Mouse (Mus musculus) neural tube, embryonic 13.5 days (tissue): ENCODE data around the gene Thada. TPM values are rescaled to one million over a fixed set of nuclear protein-coding genes. Genes with fewer than 3 reads are reported as not detected.

ENCODE experiments used
- ATAC-seq: fragments of 200-750 bp; cut with Nextera tagmentation; 2 replicates; pipeline ENCODE4 v1.8.0; 2017; ENCODE audit warnings: low read depth, mild to moderate bottlenecking, moderate TSS enrichment, moderate library complexity
- H3K27ac ChIP-seq: fragments of 300-500 bp; sonication (generic); replicated peaks from 2 replicates; pipeline ENCODE4 v1.5.1; 2015; ENCODE audit warnings: moderate library complexity, mild to moderate bottlenecking, inconsistent platforms
- H3K27me3 ChIP-seq: fragments of 300-500 bp; sonication (generic); 2 replicates; pipeline ENCODE4 v1.6.1; 2015; ENCODE audit warnings: mild to moderate bottlenecking, inconsistent platforms
- H3K36me3 ChIP-seq: fragments of 300-500 bp; sonication (generic); 2 replicates; pipeline ENCODE4 v1.6.1; 2015; ENCODE audit warnings: mild to moderate bottlenecking, inconsistent platforms
- H3K4me1 ChIP-seq: fragments of 300-500 bp; sonication (generic); replicated peaks from 2 replicates; pipeline ENCODE4 v1.6.1; 2015; ENCODE audit warnings: inconsistent platforms
- H3K4me2 ChIP-seq: fragments of 300-500 bp; sonication (generic); 2 replicates; pipeline ENCODE4 v1.6.1; 2015; ENCODE audit warnings: inconsistent platforms, mild to moderate bottlenecking, moderate library complexity
- H3K4me3 ChIP-seq: fragments of 300-500 bp; sonication (generic); 2 replicates; pipeline ENCODE4 v1.5.1; 2015; ENCODE audit warnings: mild to moderate bottlenecking, inconsistent platforms
- H3K9ac ChIP-seq: fragments of 300-500 bp; sonication (generic); 2 replicates; pipeline ENCODE4 v1.6.1; 2015; ENCODE audit warnings: moderate library complexity, mild to moderate bottlenecking, inconsistent platforms
- H3K9me3 ChIP-seq: fragments of 300-500 bp; sonication (generic); 2 replicates; pipeline ENCODE4 v1.6.1; 2016; ENCODE audit warnings: inconsistent platforms
- WGBS: fragments of 180-500 bp; shearing (Covaris S2); methylation state at CpG from one replicate; pipeline ENCODE4 v1.1.7; 2015; 5-methylcytosine and 5-hydroxymethylcytosine counted together
- polyA plus RNA-seq: library from polyadenylated mRNA; unstranded; fragments of >200 nt; fragmentation: Nextera tagmentation; extraction: Ambion mirVana; gene quantifications from 2 replicates; pipeline ENCODE4 v1.2.1, GENCODE M21; 2015

Gene Thada
- polyA plus RNA-seq, 1 experiment from 2014 or later: 7.6 TPM

DNA sequence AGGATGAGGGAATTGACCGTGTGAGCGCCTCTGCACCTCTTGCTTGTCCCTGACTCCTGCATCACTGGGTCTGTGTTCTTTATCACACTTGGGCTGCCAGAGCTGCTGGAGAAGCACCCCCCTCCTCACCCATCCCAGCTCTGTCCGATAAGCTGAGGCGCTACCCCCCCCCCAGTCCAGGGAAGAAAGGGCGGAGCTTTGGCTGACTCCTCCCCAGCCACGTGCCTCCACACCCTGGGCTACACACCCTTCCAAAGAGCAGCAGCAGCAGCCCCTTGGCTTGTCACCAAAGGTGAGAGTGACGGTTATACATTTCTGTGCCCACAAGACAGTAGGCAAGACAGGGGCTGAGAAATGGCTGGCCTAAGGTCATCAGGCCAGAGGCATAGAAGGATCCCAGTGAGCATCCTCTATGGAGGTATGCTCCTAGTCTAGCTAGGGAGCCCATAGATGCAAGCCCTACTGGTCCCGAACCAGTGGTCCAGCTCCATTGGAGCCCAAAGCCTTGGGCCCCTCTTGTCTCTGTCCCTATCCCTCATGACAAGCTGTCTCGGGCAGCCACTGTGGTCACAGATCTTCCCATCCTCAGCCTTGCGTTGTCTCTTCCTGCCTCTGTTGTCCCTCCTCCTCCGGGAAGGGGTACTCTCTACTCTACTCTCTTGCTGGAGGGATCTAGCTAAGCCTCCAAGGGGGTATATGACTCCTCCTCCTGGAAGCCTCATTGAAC lies 311.5 kb downstream of the Thada start:
- Histone ChIP-seq H3K9ac (no peak overlapping the region), H3K9me3 (no peaks in the 10 kb centered on the region), H3K4me2 (no peak overlapping the region), H3K27ac (no peak overlapping the region), H3K4me3 (no peak overlapping the region), H3K36me3 (no peaks in the 10 kb centered on the region), H3K4me1 (peaks cover 18% of the 10 kb centered on the region), H3K27me3 (peaks cover 23% of the 10 kb centered on the region)
- WGBS: 88% methylated on average over 11 of the region's 11 CpGs
- no peak for ATAC-seq

DNA sequence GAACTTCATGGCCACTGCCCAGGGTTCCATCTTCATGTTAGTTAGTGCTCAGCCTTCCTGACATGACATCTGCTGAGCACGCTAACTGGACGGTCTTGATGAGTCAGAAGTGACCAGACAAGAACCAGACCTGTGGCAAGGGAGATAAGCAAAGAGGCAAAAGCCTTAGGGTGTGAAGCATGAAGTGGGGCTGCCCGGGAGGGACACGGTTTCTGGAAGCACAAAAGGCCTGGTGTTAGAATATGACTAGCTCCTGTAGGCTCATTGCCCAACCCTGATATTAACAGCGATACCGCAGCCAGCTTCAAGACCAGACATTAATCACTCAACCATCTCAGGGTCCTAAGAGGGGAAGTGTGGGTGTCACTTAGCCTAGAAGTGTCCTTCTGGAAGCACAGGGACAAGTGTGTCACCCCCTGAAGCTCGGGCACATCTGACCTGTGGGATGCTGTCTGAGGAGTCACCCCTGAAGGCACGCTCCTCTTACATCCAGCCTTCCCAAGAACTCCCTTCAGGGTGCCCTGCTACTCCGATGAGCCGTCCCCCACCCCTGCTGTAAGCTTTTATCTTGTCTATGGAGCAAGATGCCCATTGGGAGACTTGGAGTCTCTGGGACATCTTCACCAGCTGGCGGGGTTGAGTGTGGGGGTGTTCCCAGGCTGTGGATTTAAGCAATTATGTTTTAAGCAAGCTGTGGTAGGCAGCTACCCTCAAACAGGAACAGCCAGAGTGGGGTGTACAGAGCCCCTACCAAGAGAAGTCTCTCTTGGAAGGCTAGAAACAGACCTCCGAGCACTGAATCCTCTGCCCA lies 312.8 kb downstream of the Thada start:
- no peaks in the 10 kb centered on the region for H3K9me3 ChIP-seq
- peaks cover 27% of the 10 kb centered on the region for H3K4me1 ChIP-seq
- peaks cover 23% of the 10 kb centered on the region for H3K27me3 ChIP-seq
- H3K9ac ChIP-seq: no peak overlapping the region
- ATAC-seq: no peak
- no peaks in the 10 kb centered on the region for H3K36me3 ChIP-seq
- H3K4me3 ChIP-seq: no peak overlapping the region
- H3K4me2 ChIP-seq: no peak overlapping the region
- 67% methylated on average over 12 of the region's 12 CpGs for WGBS
- H3K27ac ChIP-seq: no peak overlapping the region

DNA sequence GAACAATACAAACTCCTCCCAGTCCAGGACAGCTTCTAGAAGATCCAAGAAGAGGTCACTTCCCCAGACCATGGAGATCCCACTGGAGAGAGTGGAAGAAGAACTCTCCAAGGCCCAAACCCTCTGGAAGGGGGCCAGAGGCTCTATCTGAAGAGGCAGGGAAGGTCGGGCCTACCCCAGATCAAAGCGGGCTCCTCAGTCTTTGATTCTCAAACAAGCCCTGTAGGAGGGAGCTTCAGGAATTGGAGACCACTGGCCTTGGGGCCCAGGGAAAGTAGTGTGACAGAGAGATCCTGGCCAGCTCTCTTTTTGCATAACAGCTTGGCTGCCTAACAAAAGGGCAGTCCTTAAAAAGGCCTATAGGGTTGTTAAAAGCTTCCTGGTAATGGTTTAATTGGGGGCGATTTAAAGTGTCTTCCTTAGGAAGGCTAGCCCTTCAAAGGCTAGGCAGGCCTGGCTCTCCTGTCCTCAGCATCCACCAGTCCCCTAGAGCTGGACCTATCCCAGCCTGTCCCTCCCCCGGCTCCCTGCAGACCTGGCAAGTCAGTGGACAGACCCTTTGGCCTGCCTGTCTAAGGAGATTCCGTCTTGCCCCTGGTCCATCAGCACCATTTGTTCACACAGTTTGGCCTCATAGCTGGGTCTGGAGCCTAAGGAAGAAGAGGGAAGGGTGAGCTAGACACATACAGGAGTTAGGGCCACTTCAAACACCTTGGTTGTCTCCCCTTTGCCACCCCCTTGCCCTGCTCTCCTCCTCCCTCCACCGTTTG lies 313.6 kb downstream of the Thada start:
- Histone ChIP-seq H3K9me3 (no peaks in the 10 kb centered on the region), H3K27me3 (peaks cover 18% of the 10 kb centered on the region), H3K36me3 (no peaks in the 10 kb centered on the region), H3K4me3 (no peak overlapping the region), H3K9ac (no peak overlapping the region), H3K27ac (no peak overlapping the region), H3K4me2 (no peak overlapping the region), H3K4me1 (peaks cover 33% of the 10 kb centered on the region)
- WGBS: 17% methylated on average over 6 of the region's 6 CpGs
- ATAC-seq: no peak

DNA sequence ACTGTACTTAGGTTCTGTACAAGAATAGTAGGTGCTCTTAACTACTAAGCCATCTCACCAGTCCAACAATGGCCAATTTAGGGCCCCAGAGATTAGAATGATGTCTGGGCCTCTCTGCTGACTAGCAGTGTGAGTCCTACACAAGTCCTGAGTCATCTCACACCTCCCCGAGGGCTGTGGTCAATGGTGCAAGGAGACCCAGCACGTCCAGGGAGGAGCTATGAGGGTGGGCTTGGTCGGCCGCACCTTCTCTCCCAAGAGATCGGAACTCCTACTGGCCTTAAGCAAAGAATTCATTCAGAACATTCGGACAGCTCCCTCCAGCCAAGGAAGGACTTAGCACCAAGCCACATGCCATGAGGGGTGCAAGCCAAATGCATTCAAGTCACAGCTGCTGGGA lies 314.7 kb downstream of the Thada start:
- no peaks in the 10 kb centered on the region for H3K9me3 ChIP-seq
- H3K4me1 ChIP-seq: peaks cover 41% of the 10 kb centered on the region
- 52% methylated on average over 6 of the region's 6 CpGs for WGBS
- H3K4me3 ChIP-seq: no peak overlapping the region
- no peak for ATAC-seq
- H3K9ac ChIP-seq: no peak overlapping the region
- no peak overlapping the region for H3K27ac ChIP-seq
- H3K4me2 ChIP-seq: no peak overlapping the region
- no peaks in the 10 kb centered on the region for H3K36me3 ChIP-seq
- H3K27me3 ChIP-seq: peaks cover 9% of the 10 kb centered on the region

DNA sequence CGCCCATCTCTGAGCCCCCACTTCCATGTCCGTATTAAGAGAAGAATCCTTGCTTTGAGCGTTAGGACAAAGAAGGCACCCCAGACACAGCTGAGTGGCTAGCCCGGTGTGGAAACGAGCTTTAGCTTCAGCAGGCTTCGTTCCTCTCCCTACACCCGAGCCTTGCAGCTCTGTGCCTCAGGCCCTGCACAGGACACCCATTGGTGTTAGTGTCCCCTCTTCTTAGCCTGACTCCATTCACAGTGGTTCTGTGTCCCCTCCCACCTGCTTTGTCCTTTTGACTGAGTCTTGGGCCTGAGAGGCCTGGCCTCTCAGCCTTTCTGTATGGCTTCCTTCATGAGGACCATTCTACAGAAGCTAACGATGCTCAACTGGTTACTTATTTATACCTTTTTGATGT lies 315.7 kb downstream of the Thada start:
- Histone ChIP-seq H3K9me3 (no peaks in the 10 kb centered on the region), H3K4me1 (peaks cover 47% of the 10 kb centered on the region), H3K4me2 (no peak overlapping the region), H3K27ac (no peak overlapping the region), H3K36me3 (no peaks in the 10 kb centered on the region), H3K27me3 (no peaks in the 10 kb centered on the region), H3K4me3 (no peak overlapping the region), H3K9ac (no peak overlapping the region)
- no peak for ATAC-seq
- WGBS: 47% methylated on average over 8 of the region's 8 CpGs

DNA sequence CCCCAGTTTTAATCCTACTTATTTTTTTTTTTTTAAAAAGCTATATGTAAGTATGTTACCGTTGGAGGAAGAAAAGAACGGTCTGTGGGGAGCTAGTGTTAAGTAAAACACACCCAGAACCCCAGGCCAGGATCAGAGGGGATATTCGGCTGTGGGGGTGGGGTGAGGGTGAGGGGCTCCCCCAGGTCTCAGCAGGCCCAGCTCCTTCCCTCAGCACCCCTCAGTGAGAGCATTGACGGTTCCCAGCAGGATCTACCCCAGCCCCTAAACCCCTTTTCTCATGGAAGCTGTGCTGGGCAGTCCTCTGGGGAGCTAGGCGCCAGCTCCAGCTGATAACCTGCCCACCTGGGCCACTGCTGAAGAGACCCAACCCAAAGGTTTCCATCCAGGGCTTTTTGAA lies 316.4 kb downstream of the Thada start:
- Histone ChIP-seq H3K36me3 (no peaks in the 10 kb centered on the region), H3K27ac (no peak overlapping the region), H3K9ac (no peak overlapping the region), H3K4me2 (no peak overlapping the region), H3K4me1 (peaks cover 48% of the 10 kb centered on the region), H3K27me3 (no peaks in the 10 kb centered on the region), H3K9me3 (no peaks in the 10 kb centered on the region), H3K4me3 (no peak overlapping the region)
- 46% methylated on average over 5 of the region's 5 CpGs for WGBS
- ATAC-seq: no peak

DNA sequence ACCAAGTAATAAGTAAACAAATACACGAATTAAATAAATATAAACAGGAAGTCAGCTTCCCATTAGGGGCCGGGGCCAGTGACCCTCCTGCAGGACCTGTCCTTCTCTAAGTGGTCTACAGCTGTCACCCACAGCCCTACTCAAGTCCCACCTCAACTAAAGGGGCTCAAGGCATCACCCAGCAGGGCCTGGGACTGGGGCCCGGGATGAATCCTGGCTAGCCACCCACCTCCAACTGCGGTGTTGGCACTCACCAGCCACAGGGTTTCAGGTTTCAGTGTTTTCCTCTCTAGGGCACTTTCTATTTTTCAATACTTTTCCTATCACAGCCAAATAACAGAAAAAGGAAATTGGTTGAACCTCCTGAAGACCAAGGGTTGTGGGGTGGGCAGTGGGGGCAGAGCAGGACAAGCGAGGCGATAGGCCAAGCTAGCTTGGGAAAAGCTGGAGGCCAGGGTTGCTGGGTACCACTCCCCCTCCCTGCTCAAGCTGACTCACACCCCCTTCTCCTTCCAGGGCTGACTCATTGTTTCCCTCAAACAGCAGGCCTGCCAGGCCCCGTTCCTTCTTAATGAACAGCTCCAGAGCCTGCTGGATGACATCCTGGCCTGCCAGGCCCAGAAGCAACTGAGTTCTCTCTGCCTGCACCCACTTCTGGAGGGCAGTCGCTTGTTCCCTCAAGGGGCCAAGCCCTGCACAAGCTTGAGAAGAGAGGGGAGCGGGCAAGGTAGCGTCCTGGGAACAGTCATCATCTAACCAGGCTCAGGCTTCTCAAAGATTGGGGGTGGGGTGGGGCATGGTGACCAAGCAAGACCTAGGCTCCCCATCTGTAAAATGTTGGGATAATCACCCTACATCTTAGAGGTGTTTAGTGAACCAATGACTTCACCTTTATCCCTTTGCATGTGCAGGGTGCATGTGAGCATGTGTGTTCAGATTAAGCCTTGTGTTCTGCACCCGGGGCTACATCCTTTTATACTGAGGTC lies 317.2 kb downstream of the Thada start:
- no peak for ATAC-seq
- Histone ChIP-seq H3K4me1 (peaks cover 48% of the 10 kb centered on the region), H3K4me3 (no peak overlapping the region), H3K4me2 (no peak overlapping the region), H3K9ac (no peak overlapping the region), H3K36me3 (no peaks in the 10 kb centered on the region), H3K27me3 (no peaks in the 10 kb centered on the region), H3K27ac (no peak overlapping the region; the same call in 1 of the 2 replicates), H3K9me3 (no peaks in the 10 kb centered on the region)
- WGBS: 40% methylated on average over 11 of the region's 11 CpGs

DNA sequence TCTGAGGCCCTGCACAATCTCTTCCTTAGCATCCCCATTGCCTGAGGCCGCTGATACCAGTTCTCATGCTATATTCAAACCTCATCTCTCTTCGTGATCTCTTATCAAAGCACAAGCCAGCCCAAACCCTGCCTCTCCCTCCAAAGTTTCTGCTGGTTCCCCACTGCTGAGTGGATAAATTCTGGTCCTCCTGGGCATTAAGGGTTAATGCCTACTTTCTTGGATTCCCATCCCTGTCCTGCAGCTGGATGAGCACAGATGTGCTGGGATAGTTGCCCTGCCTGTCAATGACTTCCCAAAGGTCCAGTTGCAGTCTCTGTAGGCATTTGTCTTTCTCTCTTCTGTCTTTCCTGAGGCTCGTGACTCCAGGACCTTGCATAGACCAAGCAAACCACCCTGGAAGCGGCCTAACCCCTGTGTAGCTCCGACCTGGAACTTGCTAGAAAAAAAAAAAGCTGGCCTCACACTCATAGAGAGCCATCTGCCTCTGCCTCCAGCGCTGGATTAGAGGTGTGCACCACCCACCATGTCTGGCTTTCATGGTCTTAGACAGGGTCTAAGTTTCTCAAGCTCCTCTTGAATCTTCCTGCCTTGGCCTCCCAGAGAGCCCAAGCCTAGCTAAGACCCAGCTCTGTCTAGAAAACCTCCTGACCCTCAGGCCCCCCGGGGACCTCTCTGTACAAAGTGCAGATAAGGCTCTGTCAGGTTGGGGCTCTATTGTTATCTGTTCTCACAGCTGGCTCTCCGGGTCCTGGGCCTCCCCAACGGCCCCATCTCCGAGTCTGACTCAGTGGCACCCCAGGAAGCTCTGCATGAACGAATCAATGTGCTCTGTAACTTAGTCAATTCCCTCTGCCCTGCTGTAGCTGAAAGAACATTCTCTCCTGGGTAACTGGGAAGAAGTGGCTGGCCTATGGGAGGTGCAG lies 318.6 kb downstream of the Thada start:
- no peak overlapping the region for H3K4me3 ChIP-seq
- H3K4me2 ChIP-seq: no peak overlapping the region
- no peaks in the 10 kb centered on the region for H3K9me3 ChIP-seq
- no peaks in the 10 kb centered on the region for H3K27me3 ChIP-seq
- ATAC-seq: no peak
- H3K9ac ChIP-seq: no peak overlapping the region
- peaks cover 57% of the 10 kb centered on the region for H3K4me1 ChIP-seq
- 56% methylated on average over 11 of the region's 11 CpGs for WGBS
- H3K27ac ChIP-seq: no peak overlapping the region
- H3K36me3 ChIP-seq: no peaks in the 10 kb centered on the region

DNA sequence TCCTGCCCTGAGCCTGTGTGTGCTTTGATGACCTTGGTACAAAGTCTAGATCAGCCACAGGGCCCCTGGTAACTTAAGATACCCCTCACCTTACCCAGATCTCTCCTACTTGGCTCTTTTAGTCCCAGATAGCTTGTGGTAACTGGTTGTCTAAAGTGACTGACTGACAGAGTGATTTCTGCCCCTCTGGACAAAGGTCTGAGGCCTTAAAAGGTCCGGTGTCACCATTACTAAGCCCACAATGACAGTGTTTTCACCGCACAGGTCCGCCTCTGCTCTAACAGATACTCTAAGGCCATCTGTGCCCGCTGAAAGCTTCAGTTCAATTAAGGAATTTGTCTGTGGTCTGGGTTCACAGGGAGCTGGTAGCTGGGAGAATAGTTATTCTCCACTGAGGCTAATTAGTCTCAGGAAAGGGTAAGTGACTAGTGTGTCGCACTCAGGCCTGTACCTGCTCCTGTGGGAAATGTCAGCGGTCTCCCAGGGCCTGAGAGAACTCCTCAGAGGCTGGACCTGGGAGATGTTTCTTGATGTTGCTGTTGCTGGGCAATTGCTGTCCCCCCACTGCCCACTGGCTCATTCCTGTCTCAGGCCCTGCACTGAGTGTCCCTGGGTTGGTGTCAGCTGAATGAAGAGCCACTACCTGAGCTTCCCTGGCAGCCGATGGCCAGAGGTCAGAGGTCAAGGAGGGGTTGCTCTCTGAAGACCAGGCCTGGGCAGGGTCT lies 319.4 kb downstream of the Thada start:
- WGBS: 42% methylated on average over 7 of the region's 7 CpGs
- Histone ChIP-seq H3K27ac (no peak overlapping the region), H3K9ac (no peak overlapping the region)

DNA sequence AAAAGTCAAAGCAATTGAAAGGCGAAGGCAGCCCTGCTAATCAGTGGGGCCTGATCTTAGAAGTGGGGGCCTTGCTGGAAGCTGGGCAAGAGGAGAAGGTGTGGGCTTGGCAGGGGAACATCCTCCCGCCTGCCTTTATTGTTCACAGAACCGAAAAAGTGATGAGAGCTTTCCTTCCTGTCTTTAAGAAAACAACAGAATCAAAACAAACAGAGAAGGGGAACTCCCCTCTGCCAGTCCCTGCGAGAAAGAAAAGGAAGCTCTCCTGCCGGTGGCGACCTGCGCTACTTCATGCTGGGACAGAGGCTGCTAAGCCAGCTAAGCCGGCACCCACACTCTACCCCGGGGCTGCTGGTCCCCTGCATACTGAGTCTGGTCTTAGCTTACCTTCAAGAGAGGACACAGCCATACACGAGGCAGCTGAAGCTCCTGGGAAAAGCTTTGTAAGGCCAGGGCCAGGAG lies 320.1 kb downstream of the Thada start:
- peaks cover 53% of the 10 kb centered on the region for H3K4me1 ChIP-seq
- no peaks in the 10 kb centered on the region for H3K36me3 ChIP-seq
- 17% methylated on average over 10 of the region's 10 CpGs for WGBS
- no peak overlapping the region for H3K27ac ChIP-seq
- H3K9me3 ChIP-seq: no peaks in the 10 kb centered on the region
- no peaks in the 10 kb centered on the region for H3K27me3 ChIP-seq
- no peak overlapping the region for H3K4me2 ChIP-seq
- no peak overlapping the region for H3K9ac ChIP-seq
- H3K4me3 ChIP-seq: no peak overlapping the region
- no peak for ATAC-seq

More for the DNA sequence above, 319.4 kb downstream of the Thada start:
- ATAC-seq: no peak
- Histone ChIP-seq H3K4me3 (no peak overlapping the region), H3K36me3 (no peaks in the 10 kb centered on the region), H3K4me1 (peaks cover 53% of the 10 kb centered on the region), H3K9me3 (no peaks in the 10 kb centered on the region), H3K4me2 (no peak overlapping the region), H3K27me3 (no peaks in the 10 kb centered on the region)
